Mouse (Mus musculus): Measurements from ENCODE around the gene Pcsk2. TPM values are rescaled to one million over a fixed set of nuclear protein-coding genes. Genes with fewer than 3 reads are reported as not detected.

Pcsk2 gene
- total RNA-seq, 2 experiments from 2014 or later, result 233 to 246 TPM

DNA sequence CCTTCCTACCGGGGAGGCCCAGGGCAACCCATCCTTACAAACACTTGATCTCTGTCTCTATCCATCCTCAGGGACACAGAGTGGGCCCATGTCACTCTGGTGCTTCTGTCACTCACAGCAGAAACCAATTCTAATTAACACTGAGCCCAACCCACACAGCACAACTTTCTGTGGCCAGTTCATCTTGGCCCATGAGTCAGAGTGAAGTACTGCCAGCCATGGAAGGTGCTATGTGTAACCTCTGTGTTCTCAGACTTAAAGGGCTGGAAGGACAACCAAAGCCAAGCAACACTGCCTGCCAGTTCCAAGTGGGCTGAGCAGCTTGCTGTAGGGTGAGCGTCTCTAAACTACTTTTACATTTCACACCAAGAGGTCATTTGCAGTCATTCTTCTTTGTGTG, 313.2 kb downstream of the Pcsk2 start:
- DNase-seq (ENCODE audit: low spot score in 2 of 2), result no peak
- intact Hi-C loops (cut with DNase I), result no loop called here

DNA sequence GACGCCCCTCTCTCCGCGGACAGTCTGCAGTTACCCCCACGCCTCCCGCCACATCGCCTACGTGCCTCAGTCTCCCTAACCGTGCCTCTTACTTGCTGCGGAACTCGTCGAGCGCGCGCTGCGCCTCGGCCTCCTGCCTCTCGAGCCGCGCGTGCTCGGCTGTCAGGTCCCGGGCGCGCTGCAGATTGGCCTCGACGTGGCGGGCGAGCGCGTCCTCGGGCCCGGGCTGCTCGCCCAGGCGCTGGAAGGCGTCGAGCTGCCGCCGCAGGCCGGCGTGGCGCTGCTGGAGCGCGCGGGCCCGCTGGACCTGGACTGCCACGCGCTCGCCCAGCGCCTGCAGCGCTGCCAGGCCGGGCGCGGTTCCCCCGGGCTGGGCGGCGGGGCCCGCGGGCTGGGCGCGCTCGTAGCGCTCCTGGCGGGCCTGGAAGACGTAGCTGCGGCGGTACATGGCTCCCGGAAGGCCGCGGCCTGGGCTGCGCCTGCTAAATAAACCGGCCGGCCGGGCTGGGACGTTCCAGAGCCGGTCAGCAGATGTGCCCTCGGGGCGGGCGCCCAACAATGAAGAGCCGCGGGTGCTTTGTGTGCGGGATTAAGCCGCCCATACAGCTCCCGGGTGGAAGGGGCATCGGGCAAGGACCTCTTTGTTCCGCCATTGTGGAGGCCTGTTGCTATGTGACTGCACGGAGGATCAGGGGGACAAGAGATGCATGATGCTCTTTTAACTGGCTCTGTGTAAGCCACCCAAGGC, 316.7 kb downstream of the Pcsk2 start, which contains the start of gene Bfsp1:
Bfsp1 (minus strand) TSS at position 690 of the 748 bp plus-strand sequence.
- intact Hi-C loops (cut with DNase I), result loop anchor here (10.0 kb wide), 1 partner anchor 422 kb away; no protein-coding TSS in a partner anchor
- peak; percentile 15 to 31 for DNase-seq (ENCODE audit: low spot score in 2 of 2)

DNA sequence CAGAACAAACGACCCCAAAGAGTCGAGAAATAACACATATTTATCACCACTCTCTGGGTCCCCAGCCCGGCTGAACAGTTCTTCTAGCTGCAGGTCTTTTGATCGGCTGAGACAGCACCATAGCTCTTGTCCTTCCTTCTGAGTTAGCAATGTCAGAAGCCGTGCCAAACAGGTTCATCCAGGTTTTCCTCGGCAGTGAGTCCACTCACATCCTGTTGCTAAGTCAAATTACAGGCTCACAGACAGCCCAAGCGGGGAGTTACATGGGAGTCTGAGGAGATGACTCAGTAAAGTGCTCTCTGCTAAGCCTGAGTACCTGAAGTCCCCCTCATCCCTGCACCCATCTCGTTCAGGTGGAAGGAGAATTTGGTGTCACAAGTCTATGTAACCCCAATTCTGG, 318.6 kb downstream of the Pcsk2 start:
- intact Hi-C loops (cut with DNase I), result loop anchor here (10.0 kb wide), 1 partner anchor 420 kb away; no protein-coding TSS in a partner anchor
- DNase-seq (ENCODE audit: low spot score in 2 of 2), result no peak

All from left cerebral cortex, postnatal 14 days (tissue).